Mouse (Mus musculus) CD4-positive helper T cell, adult 2 months (primary cell): ENCODE results near the gene Shc4.

Source experiments
- DNase-seq: peaks from one replicate; pipeline ENCODE4 v3.0.0-alpha.2; 2012; ENCODE audit warnings: low read depth, missing footprints, low spot score

Shc4 gene

DNA sequence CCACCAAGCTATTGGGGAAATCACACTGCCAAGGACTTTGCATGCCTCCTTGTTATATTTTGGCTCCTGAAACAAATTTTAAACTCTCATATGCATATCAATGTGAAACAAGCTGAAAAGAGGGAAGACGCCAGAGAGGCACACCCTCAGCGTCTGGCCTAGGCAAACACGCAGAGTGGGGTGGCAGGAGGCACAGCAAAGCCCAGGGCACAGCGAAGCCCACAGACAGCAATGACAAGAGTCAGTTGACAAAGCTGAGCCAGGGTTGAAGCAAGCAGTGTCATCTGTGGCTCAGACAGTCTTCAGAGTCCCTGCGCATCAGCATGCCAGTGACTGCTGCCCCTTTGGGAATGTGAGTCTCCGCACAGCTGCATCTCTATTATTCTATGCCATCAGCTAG is 79.0 kb downstream of the Shc4 start:
- no peak for DNase-seq

DNA sequence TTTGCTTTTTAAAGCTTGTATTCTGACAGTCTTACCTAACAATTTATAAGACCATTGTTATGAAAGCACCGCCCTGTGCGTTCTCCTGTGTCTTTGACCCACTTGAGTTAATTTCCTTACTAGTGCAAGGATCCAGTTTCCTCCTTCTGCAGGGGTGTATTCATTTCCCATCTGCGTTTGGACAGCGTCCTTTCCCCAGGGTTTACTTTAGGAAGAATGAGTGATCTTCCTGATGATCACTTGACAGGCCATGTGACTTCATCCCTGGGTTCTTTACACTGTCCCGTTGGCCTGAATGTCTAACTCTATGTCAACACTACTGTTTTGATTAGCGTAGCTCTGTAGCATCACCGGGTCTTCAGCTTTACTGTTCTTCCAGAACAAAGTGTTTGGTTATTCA is 86.6 kb downstream of the Shc4 start:
- DNase-seq, result no peak

DNA sequence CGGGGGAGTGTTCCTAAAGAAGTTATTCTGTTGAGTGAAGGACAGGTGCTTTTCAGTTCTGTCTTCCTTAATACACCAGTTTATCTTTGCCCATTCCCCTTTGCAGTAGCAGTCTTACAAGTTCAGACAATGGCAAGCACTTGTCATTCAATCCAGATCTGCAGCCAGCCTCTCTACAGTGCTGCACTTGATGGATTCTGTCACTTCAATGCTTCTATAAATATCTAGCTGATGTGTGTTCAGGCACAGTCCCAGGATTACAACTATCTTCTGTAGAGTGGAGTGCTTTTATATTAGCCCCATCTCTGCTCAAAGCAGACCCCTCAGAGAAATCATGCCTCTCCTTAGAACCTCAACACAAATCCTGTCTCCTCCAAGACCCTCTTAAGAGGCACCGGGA is 93.9 kb downstream of the Shc4 start:
- DNase-seq, result no peak

DNA sequence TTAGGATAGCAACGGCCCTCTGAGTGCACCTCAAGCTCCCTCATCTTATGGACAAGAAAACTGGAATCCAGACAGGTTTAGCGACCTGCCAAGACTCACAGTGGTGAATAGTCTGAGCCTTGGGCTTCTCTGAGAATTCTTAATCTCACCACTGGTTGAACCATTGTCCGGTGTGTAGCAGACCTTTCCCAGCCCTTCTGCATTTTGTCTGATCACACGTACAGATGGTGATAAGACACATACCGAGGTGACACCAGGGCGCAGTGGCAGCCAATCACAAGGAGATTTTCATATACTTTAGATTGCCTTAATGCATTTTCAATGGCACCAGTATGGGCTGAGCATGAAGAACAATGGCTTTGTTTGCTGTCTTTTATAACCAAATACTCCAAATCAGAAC is 95.5 kb downstream of the Shc4 start:
- no peak for DNase-seq

DNA sequence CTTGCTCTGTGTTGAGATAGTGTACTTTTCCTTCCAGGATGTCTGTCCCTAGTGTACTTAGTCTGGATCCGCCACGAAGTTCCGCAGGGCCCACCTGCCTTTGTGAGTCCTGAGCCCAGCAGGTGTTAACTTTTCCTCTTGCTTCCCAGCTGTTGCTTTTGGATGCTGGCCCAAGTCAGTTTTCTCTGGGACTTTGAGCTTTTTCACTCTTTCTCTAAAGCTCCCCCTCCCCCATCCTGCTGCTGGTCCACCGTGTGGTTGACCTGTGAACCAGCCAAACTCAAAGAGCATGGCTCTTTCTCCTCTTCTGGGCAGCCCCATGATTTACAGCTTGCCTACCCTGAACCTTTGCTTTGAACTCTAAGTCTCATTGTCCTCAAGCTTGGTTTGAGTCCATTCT is 97.4 kb downstream of the Shc4 start:
- no peak for DNase-seq

DNA sequence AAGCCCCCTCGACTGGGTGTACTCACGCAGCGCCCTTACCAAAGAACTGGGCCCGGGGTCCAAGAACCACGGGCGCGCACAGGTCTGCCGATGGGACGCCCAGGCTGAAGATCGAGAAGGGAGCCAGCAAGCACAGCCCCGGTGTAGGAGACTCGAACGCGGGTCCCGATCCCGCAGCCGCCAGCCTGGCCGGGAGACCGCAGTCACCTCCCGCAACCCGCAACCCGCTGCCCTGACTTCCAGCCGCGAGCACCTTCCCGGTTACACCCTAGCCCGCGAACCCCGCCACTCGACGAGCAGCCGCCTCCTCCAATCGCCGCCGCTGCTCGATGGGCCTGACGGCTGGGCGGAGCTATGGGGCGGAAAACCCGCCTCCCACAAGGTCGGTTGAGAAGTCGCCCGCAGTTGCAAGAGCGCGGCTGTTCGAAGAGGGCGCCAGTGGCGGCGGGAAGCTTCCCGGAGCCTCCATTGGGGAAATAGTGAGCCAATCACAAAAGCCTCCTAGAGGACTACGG is 99.1 kb downstream of the Shc4 start, which contains the start of gene Cep152:
Cep152 (minus strand) TSS at position 277 of the 515 bp plus-strand sequence.
- peak; percentile 97 for DNase-seq

DNA sequence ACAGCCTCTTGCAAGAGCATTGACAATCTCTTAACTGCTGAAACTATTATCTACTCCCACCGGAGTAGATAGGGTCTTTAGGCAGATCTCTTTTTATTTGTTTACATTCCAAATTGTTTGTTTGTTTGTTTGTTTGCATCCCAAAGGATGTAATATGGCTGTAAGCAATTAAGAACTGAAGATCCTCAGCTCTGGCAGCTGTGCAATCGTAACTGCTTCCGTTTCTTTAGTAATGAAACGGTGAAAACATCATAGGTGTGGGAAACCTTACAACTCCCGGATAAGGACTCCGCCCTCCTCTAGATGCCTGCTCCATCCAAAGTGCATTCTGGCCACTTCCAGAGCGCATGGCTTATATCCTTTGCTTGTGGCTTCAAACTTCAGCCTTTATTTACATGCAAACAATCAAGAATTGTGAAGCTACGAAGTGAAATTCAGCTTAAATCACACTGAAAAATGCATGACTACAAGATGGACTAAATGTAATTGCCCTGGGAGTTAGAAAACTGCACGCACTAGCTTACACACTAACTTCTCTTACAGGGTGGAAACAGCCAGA is 99.7 kb downstream of the Shc4 start:
- DNase-seq, result peak; percentile 16

DNA sequence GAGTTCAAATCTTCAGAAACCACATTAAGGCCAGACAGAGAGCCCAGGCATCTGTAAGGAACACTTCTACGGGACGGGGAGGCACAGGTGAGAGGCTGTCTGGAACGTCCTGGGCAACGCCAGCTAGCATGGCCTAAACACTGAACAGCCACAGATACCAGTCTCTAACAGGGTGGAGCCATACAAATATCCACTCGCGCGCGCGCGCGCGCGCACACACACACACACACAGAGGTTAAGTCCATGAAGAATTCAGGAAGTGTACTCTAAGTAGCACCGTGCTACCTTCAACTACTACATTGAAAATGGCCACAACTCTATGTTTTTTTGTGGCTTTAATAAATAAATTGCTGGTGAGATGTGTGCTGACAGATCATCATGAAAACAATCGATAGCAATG is 100.7 kb downstream of the Shc4 start:
- no peak for DNase-seq

DNA sequence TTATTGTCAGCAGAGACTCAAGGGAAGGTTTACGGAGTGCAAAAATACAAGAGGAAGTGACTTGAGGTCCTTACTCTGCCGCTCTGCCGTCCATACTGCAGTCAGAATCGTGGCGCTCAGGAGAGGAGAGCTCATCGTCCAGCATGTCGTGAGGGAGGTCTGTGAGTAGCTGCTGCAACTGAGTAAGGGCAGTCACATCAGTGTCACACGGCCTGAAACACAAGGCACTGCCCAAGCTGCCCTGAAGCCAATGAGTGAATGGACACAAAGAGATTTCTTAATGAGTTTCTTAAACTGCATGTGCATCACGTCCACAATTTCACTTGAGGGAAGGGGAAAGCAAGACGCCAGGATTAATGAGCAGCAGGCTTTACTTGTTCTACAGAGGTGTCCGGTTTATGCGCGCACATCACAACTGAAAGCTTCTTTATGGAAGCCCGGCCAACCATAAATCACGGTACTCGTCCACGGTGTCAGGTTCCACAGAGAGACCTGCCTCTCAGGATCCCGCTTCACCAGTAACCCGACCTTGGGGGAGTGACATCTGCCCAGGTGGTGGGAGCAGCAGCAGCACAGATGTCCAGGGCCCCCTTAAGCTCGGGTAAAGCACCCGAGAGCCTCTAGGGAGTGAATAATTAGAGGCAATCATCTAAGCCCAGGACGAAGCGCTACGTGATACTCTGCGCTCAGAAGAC is 103.6 kb downstream of the Shc4 start:
- no peak for DNase-seq

DNA sequence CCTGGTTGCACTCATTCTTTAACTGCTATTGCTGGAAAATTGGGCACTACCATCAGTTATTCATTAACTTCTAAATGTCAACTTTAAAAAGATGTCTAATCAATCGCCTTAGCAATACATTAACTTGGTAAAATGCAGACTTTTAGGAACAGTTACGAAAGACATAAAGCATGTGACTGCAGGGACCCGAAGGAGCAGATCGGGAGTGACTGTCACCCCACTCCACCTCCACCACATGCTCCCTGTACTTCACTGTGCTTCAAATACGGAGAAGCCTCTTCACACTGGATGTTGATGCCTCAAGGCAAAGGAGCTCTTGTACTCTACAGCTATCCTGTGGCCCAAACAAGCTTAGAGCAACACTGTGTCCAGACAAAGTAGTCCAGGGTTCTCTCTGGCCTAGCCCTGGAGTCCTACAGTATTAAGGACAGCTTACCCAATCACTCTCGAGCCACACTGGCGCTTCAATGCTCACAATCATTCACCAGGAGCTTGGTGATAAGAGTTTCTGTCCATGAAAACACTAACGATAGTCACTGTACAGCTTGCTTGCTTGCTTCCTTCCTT is 108.0 kb downstream of the Shc4 start:
- no peak for DNase-seq

DNA sequence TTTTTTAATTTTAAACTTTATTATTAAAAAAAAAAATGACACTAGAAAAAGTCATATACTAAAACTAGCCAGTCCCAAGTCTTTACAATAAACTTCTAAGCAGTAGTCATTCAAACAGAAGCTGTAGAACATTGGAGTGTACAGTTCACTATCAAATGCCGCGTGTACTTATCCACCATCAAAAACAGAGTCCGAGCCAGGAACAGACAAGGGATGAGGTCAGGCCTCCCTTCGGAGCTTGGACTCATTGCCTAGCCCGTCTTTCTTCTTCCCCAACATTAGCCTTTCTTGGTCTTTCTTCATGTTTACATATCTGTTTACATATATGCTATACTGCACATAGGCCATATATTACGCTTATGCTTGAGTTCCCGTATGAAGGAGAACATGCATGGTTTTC is 108.5 kb downstream of the Shc4 start:
- DNase-seq, result no peak

DNA sequence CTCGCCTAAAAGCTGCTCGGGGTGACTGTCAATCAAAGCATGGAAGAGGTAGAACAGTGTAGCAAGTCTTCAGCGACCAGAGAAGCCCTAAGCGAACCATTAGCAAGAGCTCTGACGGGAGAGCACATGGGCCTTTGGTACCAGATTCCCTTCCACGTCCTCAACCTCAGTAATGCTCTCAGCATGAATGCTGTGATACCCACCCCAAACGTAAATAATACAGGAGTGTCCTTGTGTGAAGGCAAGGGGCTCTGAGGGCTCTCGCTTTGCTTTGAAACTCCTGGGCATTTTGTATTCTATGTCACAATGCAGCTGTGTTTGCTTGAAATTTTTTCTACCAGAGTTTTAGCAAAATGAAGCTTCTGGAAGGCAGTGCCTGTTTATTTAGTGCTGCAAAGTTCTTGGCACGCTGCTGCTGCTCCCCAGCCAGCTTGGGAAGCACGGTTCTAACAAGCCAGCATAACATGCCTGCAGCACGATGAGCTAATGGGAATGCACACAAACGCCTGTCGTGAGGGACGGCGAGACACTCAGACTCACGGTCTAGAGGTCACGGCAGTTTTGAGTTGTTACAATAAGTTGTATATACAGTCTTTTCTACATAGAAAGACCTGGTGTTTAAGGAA is 117.6 kb downstream of the Shc4 start:
- no peak for DNase-seq

DNA sequence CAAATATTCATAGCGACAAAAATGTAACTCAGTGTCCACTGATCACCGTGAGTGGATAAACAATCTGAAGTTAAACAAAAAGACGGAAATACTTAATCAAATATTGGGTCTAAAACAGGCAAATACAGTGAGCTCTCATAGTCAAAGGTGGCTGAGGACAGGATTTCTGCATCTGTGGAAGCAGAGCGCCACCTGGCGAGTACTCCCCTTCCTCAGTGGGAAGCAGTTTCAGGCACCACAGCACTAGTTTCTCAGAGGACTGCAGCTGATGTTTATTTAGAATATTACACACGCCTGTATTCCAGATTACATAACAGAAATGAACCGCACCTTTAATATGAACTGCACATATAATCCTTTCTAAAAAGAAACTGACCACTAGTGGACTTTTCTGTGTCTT is 119.3 kb downstream of the Shc4 start:
- no peak for DNase-seq

DNA sequence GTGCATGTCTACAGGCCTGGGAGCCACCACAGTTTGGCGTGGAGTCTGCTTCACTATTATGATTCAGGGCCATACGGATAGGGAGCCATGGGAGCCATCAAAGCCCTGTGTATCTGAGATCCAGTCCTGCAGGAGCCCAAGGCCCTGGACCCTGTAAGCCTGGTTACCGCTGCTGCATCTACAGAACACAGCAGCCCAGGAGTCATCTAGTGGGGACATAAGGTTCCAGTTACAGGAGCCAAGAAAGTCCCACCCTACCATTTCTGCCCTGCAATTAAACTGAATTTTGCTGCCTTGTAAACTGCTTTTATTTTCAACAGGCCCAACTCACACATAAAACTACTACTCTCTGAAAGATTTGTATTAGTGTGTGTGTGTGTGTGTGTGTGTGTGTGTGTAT is 121.0 kb downstream of the Shc4 start:
- DNase-seq, result no peak

DNA sequence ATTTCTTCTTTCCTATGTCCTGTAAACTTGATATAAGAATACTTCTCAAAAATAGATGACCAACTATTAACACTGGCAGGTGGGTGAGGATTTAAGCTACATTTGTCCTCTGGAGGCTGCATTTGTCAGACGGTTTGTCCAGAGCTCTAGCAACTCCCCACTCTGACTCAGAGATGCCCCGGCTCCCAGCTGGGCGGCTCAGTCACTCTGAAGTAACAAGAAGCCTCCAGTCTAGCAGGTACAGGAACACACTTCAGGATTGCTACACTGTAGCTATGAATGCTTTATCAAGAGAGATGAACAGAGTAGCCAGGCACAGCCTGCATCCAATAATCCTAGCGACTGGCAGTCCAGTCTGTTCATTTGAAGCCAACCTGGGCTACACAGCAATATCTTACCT is 125.0 kb downstream of the Shc4 start:
- DNase-seq, result no peak

DNA sequence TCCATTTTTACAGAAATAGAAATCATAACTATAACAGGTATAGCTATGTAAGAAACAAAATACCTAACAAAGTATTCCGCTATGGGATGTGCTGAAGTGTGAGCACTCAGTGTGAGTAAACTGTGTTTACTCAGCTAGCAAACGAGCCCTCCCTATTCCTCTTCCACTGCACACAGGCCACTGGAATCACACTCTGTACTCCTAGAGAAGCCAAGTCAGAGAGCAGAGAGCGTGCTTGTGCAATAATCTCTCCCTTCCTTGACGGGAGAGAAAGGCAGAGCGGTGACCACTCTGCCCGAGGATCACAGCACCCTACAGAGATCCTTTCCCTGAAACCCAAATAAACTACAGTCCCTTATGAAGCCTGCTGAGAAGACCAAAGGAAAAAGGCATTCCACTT is 125.7 kb downstream of the Shc4 start:
- no peak for DNase-seq

DNA sequence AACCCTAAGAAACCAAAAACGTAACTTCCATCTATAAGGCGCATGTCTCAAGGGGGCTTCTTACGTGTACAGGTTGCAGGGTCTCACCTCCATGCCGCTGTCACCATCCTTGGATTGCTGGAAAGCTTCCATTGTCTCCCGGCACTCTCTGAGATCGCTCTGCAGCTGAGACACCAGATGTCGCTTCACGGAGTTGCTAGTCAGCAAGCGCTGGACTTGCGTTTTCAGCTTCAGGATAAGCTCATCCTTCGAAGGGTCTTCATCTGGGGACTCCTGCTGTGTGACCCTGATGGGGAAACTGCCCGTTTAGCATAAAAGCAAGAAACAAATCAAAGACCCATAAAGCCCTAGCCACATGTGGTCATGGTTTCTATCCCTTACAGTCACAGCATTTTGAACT is 129.2 kb downstream of the Shc4 start:
- no peak for DNase-seq

DNA sequence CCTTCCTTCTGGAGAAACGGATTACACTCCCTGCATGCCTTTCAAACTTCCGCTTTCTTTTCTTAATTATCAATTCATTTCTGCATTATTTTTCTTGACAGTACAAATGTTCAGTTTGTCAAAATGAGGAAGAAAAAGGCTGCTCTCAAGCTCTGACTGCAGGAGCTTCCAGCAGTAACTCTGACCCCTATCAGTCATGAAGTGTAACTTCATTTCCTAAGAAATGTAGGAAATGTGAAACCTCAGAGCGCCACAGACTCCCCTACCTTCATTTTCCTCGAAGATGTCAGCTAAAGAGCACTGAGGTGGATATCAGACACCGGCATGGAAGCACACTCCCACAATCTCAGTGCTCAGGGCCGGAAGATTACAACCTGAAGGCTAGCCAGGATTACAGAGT is 129.9 kb downstream of the Shc4 start:
- no peak for DNase-seq

DNA sequence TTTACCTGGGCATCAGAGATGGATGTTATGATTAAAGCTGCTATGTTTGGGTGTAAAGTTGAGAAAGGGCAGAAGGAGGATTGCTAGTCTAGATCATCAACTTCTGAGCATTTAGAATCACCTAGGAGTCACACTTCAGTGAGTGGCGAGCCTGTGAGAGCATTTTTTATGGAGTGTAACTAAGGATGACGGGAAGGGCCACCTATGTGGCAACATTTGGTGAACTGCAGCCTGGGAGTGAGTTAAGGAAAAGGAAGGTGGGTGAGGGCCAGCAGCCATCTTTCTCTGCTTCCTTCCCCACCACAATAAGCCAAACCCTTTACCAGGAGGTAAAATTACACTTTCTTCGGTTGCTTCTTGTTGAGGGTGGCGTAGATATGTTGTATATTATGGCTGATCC is 132.1 kb downstream of the Shc4 start:
- no peak for DNase-seq

DNA sequence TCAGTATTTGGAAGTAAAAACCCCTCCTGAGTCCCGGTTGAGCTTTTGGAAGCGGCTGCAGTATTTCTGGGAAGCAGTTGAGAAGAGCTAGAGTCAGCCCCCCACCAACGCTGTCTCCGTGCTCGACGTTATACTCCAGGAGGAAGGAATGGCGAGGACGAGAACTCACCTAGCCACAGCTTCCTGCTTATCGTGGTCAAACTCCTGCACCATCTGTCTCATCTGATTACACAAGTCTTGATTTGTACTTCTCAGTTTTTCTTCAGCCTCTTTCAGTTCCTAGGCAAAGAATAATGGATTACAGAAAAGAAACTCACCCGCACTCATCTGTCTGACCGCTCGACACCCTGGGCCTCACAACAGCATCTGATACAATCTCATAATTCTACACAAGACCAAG is 134.7 kb downstream of the Shc4 start:
- no peak for DNase-seq

DNA sequence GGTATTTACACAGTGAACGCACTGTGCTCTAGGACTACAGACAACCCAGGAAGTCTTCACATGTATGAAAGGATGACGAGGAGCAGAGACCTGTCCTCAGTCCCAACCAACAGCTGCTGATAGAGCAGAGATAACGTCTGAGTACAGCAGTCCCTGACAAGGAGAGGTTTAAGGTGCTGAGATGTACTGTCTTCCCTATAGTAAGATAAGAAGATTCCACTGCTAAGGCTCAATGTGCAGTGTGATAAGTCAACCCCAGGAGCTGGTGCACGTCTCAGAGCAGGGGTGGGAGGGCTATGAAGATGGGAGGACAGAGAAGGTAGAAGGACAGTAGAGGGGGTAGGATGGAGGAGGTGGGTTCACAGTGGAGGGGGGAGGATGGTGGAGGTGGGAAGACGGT is 142.9 kb downstream of the Shc4 start:
- DNase-seq, result no peak

DNA sequence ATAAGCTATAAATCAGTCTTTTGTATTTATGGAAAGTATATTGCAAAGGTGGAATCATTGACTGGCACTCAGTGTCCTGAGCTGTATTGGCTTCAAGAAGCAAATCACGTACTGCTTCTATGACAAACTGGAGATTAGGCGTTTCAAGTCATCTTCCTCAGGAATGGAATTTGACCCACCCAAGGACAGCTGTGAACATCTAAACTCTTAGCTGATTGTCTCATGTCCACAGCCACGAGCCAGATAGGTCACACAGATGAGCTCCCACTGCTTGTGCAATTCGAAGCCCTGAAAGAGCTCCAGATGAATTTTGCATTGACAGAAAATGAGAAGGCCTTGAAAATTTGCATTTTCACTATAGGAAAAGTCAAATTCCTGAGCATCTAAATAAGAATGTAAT is 146.3 kb downstream of the Shc4 start:
- no peak for DNase-seq
